Mouse (Mus musculus) gastrocnemius, adult 2 months (tissue): ENCODE data around the gene H2al1b. TPM values are rescaled to one million over a fixed set of nuclear protein-coding genes. Genes with fewer than 3 reads are reported as not detected.
"Not testable (repeated sequence)": the region's sequence is repeated elsewhere in the genome, so short reads cannot be mapped to it uniquely, and the experiment has no call there.

Source experiments
- DNase-seq: peaks from one replicate; pipeline ENCODE4 v3.0.0; 2022
- H3K27ac ChIP-seq: fragments of 200-600 bp; 2 replicates; pipeline ENCODE4 v1.8.1; 2022; ENCODE audit warnings: mild to moderate bottlenecking
- H3K4me3 ChIP-seq: fragments of 200-600 bp; 2 replicates; pipeline ENCODE4 v1.8.1; 2022; ENCODE audit warnings: mild to moderate bottlenecking, moderate library complexity
- CTCF ChIP-seq: fragments of 200-600 bp; IDR thresholded peaks from 2 replicates; pipeline ENCODE4 v1.8.1; 2022; ENCODE audit warnings: antibody characterized with exemption, mild to moderate bottlenecking, moderate library complexity
- intact Hi-C: fragments of 180-260 bp; cut with DNase I; formaldehyde crosslinking; loops from one replicate; pipeline ENCODE4 v1.15.1; 2025
- total RNA-seq, 2 experiments: library from RNA; stranded (reverse); gene quantifications; 2 replicates each; pipeline ENCODE4 v1.2.3; 2021

The H2al1b gene
- total RNA-seq, 2 experiments from 2014 or later = not detected

- H3K4me3 ChIP-seq, H3K27ac ChIP-seq, DNase-seq, intact Hi-C loops: not testable (repeated sequence)
Measured at GRCm38 (mm10) chrX:11317956-11318355, 15.7 kb downstream of the H2al1b start, which contains the start of gene H2al1g. Gene H2al1g (plus strand): TSS chrX:11318256.

- DNase-seq, H3K4me3 ChIP-seq, intact Hi-C loops, H3K27ac ChIP-seq: not testable (repeated sequence)
Measured at GRCm38 (mm10) chrX:11321192-11321591, 19.0 kb downstream of the H2al1b start, which contains the start of gene H2al1h. Gene H2al1h (plus strand): TSS chrX:11321492.

- H3K4me3 ChIP-seq, DNase-seq, H3K27ac ChIP-seq, intact Hi-C loops: not testable (repeated sequence)
Measured at GRCm38 (mm10) chrX:11324359-11324758, 22.1 kb downstream of the H2al1b start, which contains the start of gene H2al1i. Gene H2al1i (plus strand): TSS chrX:11324659.

DNA sequence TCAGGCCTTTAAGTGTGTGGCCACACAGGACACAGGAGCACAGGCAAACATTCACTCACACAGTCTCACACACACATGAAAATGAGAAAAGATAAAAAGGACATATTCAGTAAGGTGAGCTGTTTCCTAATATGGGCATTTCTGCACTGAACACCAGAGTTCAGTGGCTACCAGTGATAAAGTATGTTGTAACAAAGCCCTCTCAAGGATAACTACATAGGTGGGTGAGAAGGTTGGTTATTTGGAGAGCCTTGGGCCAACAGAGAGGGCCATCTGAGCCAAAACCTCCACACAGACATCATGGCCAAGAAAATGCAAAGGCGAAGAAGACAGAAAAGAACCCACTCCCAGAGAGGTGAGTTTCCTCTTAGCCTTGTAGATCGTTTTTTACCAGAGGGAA, 25.3 kb downstream of the H2al1b start, which contains the start of gene H2al1j:
Gene H2al1j, plus strand, starts transcription at position 301 of the 400 bp plus-strand sequence.
- H3K27ac ChIP-seq, H3K4me3 ChIP-seq, intact Hi-C loops, DNase-seq: not testable (repeated sequence)

DNA sequence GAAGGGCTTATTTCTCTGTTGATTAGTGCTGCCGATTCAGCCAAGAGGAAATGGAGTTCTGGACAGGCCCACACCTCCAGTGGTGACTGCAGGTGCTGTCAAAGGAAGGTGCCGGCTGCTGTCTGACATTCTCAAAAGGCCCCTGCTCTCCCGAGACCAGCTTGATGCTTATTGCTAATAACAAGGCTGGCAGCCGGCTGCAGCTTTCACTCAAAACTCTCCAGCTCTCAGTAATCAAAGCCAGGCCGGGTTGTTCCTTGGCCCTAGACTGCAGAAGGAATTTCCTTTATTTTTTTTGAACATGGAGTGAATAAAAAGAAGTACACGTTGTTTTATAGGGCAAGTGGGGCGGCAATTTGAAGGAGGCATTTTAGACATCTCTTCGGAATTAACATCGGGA, 43.5 kb downstream of the H2al1b start:
- TF ChIP-seq CTCF = no peak
- intact Hi-C loops = no loop called here
- no peak for DNase-seq
- Histone ChIP-seq H3K27ac (no peak overlapping the region; the same call in 1 of the 2 replicates), H3K4me3 (no peak overlapping the region)

- Histone ChIP-seq H3K4me3 (no peak overlapping the region), H3K27ac (no peak overlapping the region)
- intact Hi-C loops = no loop called here
- no peak for DNase-seq
- no peak for TF ChIP-seq CTCF
Measured at GRCm38 (mm10) chrX:11346756-11347155, 44.5 kb downstream of the H2al1b start.

Other genes starting within 250 kb of the H2al1b start
- gene H2al1a, start 3.2 kb upstream of the H2al1b start, total RNA-seq = not detected
- not detected for gene H2al1c, start 3.2 kb downstream of the H2al1b start, total RNA-seq
- gene H2al1d, start 6.4 kb downstream of the H2al1b start, total RNA-seq = not detected
- not detected for gene H2al1e, start 9.5 kb downstream of the H2al1b start, total RNA-seq
- gene H2al1f, start 12.7 kb downstream of the H2al1b start, total RNA-seq = not detected
- not detected for gene H2al1g, start 15.8 kb downstream of the H2al1b start, total RNA-seq
- gene H2al1h, start 19.1 kb downstream of the H2al1b start, total RNA-seq = not detected
- not detected for gene H2al1i, start 22.2 kb downstream of the H2al1b start, total RNA-seq
- not detected for gene H2al1j, start 25.4 kb downstream of the H2al1b start, total RNA-seq